Mouse (Mus musculus) c-Kit-negative CD71-positive TER-119-positive erythroid progenitor cells, embryonic 14.5 days (primary cell): ENCODE measurements around the gene C2cd2l.
"Not testable (repeated sequence)": the region's sequence is repeated elsewhere in the genome, so short reads cannot be mapped to it uniquely, and the experiment has no call there.

Experiments used
- DNase-seq: peaks from one replicate; pipeline ENCODE4 v3.0.0-alpha.2; 2013; ENCODE audit warnings: low read depth, low spot score

C2cd2l gene

DNA sequence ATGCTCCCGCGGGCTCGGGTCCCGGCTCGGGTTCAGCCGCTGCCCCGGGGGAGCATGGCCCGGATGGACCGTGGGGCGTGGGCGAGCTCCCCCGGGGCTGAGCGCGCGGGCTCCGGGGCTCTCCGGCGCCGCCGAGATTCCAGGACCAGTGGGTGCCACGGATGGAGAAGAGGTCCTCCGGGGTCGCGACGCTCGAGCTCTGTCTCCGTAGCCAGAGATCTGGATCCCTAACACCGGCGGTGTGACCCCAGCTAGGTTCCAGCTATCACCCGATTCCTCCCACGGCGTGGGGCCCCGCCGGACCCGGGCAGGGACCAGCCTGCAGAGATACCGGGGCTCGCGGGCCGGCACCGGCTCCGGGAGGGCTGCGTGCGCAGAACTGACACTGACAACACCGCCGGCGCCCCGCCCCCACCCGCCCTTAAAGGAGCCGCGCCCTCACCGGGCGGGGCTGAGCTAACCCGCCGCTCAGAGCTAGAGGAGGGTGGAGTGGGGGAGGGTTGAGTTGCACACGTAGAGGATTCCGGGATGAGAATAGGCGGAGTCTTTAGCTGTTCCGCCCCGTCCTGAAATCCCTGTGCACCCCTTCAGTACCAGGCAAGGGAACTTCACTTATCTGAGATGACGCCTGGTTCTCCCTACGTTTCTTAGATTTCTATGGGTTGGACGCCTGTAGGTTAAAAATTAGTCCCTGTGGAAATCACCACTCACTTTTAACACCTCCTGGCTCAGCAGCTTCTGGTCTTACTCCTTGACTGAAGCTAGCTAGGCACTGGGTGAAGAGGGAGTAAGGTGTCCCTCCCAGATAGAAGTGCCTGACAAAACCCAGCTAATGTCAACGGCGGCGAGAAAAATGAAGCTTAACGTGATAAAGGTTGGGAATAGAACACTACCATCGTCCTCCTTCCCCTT, at the start of gene C2cd2l:
Gene C2cd2l, minus strand, starts transcription at position 399 of the 912 bp plus-strand sequence.
- peak; percentile 95 for DNase-seq

DNA sequence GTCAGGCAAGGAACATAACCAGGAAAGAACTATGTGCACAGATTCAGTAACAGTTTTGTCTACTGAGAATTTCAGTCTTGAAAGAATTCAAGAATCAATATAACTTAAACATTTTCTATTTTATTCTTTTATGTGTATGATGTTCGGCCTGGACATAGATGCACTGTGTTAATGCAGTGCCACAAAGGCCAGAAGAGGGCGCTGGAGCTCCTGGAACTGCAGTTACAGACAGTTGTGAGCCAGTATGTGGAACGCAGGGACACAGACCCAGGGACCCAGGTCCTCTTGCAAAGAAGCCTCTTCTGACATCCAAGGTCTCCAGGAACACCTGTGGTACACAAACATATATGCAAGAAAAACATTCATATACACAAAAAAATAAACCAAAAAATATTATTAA, 44.4 kb upstream of the C2cd2l start:
- no peak for DNase-seq

DNA sequence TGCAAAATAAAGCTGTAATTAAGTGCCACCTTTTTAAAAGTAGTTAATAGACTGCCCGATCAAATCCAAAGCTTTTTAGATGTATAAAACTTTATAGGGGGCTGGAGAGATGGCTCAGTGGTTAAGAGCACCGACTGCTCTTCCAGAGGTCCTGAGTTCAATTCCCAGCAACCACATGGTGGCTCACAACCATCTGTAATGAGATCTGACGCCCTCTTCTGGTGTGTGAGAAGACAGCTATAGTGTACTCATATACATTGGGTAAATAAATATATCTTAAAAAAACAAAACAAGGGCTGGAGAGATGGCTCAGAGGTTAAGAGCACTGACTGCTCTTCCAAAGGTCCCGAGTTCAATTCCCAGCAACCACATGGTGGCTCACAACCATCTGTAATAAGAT, 41.8 kb upstream of the C2cd2l start:
- not testable (repeated sequence) for DNase-seq

DNA sequence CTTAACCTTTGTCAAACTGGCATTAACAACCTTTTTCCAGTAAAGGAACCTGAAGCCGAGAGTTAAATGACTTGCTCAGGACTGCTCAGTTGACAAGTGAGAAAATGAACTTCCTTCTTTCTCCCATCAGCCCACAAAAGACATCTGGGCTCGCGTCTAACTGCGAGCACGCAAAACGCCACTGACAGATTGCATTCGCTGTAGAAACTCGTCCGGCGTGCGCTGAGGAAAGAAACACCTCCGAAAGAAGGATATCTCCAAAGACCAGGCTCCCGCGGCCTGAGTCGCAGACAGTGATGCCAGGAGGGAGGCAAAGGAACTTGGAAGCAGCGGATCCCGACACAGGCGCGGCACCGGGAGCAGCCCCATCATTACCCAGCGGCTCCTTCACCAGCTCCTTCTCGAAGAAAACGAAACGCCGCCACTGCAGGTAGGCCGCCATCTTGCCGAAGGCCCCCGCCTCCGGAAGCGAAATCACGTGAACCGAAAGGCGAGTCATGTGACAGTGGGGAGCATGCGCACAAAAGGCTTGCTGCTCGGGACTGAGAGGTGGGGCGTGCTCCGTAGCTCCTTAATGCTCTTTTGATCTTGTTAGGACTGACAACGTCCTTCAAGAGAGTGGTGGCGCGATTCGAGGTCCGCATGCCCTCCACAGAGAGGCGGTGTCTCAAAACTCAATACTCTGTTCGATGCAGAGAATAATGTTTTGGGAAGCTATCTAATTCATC, 41.3 kb upstream of the C2cd2l start, which contains the start of gene Vps11:
Gene Vps11, minus strand, starts transcription at position 481 of the 728 bp plus-strand sequence.
- peak; percentile 94 for DNase-seq

DNA sequence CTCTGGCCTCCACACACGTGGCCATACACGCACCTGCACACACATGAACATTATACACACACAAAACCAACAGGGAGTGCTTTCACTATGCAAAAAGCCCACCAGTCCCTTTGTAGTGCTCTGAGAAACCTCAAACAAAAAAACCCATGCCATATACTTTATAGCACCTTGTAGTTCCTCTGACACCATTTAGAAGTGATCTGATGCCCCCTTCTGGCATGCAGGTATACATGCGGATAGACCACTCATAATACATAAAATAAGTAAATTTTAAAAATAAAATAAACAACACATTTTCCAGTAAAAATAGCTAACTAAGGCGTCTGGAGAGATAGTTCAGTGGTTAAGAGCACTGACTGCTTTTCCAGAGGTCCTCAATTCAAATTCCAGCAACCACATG, 37.1 kb upstream of the C2cd2l start:
- DNase-seq = no peak

DNA sequence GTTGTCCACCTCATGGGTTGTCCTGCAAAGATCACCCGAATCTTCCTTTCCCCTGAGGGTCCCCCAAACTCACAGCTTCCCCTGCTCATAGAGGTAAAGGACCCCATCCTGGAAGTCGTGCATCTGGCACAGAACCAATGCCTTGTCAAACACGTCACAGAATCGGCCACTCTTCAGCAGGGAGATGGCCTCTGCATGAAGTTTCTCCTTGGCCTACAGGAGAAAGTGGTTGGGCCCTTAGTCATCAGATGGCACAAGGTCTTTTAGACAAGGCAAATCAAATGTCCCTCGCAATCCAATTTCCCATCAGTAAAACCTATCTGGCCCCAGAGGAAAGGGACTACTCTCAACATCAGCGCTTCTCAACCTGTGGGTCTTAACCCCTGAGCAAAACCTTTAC, 33.1 kb upstream of the C2cd2l start:
- DNase-seq = no peak

DNA sequence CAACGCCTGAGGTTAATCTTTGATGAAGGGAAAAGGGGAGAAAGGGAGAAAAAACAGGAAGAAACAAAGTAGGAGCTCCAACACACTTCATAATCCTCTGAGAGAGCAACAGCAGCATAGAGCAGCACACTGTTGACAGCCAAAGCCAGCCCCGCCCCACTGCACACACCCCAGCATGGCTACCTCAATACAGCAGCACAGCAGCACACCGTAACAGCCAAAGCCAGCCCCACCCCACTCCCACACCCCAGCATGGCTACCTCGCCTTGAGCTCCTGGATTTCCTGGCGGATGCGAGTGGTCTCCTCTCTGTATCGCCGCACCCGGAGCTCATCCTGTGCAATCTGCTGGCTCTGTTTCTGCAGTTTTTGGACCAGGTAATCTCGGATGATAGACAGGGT, 32.3 kb upstream of the C2cd2l start:
- no peak for DNase-seq

DNA sequence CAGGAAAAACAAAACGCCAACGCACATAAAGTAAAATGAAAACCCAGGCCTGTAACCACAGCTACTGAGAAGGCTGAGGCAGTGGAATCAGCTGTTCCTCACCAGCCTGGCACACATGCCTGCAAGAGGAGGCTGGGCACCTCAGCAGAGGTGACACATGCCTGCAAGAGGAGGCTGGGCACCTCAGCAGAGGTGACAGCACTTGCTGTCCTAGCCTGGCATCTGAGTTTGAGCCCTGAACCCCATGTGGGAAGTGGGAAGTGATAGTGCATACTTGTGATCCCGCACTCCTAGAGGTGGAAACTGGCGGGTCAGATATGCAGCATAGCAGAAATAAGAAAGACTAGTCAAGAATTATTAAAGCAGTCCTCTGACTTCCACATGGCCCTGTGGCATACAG, 31.3 kb upstream of the C2cd2l start:
- no peak for DNase-seq

DNA sequence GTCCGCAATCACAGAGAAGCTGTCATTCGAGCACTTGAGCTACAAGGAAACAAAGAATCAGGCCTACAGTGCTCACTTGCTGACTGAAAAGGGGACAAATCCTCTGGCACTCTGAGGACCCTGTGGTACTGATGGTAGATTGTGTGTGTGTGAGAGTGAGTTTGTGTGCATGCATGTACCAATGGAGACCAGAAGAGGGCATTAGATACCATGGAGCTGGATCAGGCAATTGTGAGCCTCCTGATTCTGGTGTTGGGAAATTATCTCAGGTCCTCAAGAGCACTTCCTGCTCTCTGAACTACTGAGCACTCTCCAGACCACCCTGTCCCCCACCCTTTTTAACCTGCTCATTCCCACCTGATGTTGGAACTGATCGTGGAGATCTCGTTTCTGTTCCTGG, 28.5 kb upstream of the C2cd2l start:
- DNase-seq = no peak

DNA sequence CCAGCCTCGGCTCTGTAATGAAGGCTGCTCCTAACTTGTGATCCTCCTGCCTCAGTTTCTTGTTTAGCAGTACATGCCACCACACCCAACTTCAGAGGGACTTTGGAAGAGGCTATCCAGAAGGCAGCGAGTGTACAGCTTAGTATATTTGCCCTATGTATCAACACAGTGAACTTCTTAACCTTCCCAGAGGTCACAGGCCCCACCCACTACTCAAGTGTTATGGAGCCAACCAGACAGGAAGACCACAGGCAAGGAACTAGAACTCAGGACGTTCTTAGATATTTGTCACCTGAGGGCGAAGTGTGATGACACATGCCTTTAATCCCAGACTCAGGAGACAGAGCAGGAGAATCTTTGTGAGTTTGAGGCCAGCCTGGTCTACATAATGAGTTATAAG, 27.5 kb upstream of the C2cd2l start:
- DNase-seq = no peak

DNA sequence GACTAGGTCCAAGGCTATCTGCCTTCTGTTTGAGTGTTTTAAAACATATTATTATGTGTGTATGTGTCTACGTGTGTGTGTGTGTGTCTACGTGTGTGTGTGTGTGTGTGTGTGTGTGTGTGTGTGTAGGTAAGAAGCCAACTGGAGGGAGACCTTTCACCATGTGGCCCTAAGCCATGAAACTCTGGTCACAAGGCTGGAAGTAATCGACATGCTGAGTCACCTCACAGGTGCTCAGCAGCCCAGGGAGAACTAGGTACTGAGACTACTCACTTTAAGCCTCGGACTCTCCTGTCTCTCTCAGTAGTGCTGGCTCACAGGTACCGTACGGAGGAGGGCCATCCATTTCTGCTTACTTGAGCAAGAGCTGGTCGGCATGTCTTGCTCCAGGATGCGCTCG, 27.1 kb upstream of the C2cd2l start:
- no peak for DNase-seq

DNA sequence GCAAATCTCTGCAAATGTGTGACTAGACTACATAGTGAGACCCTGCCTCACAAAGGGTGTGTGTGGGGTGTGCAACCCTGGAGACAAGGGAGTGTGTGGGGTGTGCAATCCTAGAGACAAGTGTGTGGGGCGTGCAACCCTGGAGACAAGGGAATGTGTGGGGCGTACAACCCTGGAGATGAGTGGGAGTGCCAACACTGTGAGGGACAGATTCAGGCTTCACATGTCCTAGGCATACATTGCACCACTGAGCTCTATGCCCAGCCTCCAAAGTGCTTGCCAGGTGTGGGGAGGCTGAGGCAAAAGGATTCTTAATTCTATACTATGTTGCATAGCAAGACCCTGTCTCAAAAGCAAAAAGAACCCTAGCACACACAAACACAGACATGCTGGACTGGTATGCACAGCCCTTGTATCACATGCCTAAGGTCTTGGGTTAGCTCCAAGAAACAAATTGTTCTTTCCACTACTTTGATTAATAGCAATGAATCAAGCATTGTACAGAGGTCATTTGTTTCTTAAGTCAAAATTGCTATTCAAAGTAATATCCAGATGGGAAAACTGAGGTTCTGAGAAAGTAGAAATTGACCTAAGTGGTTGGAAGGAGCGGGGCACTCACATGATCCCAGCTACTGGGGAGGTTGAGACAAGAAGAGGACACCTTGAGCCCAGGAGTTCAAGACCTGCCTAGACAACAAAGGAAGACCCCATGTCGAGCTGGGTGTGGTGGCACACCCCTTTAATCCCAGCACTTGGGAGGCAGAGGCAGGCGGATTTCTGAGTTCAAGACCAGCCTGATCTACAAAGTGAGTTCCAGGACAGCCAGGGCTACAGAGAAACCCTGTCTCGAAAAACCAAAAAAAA, 25.7 kb upstream of the C2cd2l start:
- no peak for DNase-seq

DNA sequence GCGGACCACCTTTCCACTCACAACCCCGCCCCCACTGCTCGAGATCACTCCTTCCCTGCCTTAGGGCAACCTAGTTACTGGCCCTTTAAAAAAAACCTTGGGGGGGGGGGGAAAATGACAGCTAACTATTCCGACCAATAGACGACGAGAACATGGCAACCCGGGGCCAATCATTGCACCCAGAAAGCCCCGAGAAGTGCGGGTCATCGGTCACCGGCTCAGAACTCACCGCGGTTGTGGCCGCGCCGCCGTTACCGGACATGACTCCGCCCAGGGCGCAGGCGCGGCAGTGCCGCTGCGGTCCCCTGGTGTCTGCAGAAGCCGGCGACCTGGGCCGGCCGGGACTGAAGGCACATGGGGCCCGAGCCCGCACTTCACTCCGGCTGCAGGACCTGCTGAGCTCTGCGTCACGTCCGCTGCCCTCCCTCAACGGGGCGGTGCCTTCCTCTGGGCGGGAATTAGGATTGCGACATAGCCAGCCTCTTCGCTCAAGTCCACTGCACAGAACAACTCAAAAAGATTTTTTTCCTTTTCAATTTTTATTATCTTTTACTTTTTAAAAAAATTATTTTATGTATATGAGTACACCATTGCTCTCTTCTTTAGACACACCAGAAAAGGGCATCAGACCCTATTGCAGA, 23.8 kb upstream of the C2cd2l start, which contains the start of gene Hmbs:
Gene Hmbs, minus strand, starts transcription at position 448 of the 641 bp plus-strand sequence.
- DNase-seq = peak; percentile 85

DNA sequence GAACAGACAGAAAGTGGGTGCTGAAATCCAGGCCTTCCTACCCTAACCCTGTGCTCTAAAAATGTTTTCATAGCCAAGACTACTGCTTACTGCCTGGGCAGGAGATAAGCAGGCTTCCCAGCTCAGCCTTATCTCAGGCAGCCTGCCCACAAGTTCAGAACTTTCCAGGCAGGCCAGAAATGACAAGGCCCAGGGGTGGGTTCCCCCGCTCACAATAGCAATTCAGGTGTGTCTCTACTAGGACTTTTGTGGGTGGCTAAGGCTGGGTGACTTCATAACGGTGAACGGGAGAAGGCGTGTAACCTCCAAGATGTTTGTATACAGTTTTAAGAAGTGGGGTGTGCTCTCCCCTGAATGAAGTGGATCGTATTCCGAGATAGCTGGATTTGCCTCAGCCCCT, 23.2 kb upstream of the C2cd2l start:
- DNase-seq = peak; percentile 77

DNA sequence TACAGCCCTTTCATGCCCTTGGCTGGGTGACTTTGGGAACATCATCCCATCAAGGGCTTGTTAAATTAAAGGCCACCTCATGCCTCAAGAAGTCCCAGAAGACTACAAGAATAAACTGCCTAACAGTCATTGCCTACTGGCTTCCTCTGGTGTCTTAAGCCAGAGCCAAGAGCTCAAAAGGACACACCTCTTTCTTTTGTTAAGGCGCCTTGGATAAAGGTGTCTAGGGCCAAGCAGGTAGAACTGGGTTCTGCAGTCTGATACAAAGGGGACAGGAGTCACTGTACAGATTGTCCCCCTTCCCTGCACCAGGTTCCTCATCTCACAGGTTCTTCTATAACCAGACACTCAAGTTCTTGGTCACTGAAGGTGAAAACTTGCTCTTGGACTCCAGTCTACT, 22.5 kb upstream of the C2cd2l start:
- DNase-seq = no peak

DNA sequence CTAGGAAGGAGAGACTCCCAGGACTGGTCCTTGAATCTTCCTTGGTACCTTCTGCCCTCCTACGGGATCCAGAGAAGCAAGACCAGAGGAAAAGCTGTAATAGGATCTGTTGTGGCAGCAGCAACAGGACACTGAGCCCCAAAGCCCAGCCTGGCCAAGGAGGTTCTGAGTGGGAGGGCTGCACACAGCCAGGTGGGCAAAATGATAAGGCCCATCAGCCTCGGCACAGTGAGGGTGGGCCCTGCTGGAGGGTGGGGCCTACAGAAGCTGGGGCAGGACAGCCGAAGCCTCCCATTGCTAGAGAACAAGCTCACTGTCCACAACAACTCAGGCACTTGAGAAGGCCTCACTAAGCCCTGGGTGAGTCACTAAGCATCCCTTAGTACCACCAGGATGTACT, 22.1 kb upstream of the C2cd2l start:
- peak; percentile 85 for DNase-seq

DNA sequence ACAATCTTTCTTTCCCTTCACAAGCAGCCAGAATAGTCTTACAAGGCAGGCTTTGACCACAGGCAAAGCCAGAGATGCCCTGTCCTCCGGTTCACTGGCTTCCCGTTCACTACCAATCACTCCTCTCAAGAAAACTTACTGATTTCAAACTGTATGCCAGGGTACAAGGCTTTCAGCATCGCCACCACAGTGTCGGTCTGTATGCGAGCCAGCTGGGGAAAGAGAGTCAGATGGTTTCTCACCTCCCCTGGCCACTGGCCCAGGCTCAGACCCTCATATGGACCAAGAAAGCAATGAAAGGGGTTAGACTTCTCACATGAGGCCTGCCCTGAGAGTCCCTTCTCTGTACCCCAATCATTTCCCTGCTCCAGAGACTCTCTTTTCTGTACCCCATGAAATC, 21.4 kb upstream of the C2cd2l start:
- no peak for DNase-seq

DNA sequence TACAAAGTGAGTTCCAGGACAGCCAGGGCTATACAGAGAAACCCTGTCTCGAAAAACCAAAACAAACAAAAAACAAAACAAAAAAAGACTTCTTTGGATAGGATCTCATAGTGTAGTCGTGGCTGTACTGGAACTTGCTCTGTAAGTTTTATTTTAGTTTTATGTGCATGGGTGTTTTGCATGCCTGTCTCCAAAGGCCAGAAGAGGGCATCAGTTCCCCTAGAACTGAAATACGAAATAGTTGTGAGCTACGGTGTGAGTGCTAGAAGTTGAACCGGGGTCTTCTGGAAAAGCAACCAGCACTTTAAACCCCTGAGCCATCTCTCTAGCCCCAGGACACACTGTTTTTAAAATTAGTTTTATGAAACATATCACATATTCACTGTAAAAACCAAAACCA, 18.5 kb upstream of the C2cd2l start:
- no peak for DNase-seq

DNA sequence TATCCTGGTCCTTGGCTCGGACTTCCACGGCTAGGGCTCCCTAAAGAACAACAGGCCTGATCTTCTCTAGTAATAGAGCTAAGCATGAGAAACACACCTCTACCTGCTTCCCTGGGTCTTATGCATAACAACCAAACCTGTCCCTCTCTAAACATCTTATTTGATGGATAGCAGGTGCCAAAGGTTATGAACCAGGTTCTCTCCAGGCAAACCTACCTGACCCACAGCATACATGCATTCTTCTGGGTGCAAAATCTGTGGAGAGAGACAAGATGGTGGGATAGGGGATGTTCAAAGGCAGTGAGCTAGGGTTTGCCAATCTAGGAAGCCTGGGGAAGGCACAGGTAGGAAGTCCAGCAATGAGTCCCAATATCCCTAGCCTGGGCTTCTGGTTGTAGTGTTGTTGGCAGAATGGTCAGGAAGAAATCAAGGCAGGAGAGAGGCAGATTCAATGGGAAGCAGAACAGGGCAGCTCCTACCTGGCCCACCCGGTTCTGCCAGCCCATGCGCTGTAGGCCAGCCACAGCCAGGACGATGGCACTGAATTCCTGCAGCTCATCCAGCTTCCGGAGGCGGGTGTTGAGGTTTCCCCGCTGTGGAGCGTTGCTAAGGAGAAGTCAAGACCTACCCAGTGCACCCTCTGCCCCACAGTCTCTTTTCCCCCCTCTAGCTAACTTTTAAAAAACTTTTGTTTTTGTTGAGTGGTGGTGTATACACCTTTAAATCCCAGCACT, 17.5 kb upstream of the C2cd2l start:
- no peak for DNase-seq

DNA sequence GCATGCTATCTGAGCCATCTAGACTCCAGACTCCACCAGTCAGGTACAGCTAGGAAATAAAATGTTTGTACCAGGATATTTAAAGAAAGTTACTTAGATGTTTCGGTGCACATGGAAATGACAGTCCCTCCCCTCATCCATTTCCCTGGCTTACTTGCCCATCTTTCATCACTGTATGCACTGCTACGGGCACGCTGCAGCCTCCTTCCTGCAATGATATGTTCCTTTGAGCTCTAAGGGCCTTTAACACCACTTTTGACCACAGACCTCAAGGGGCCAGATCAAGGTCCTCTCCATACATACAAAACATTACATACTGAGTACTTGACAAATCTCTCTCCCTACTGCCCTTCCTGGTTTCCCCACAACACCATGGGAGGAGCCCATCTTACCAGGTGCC, 16.9 kb upstream of the C2cd2l start:
- no peak for DNase-seq

DNA sequence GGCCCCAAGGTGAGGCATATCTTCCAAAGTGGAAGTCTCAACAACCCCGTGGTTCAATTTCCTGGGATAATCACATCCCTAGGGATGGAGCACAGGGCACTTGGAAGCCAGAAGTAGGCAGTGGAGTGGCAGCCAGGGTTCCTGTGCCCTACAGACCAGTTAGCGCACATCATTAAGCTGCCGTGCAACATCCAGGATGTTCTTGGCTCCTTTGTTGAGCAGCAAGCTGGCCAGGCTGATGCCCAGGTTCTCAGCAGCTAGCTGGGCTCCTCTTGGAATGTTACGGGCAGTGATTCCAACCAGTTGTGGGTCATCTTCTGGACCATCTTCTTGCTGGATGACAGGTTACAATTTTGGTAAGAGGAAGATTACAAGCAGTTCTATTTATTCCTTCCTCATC, 16.4 kb upstream of the C2cd2l start:
- not testable (repeated sequence) for DNase-seq
